Mouse (Mus musculus) brain, embryonic 14.5 days (tissue): ENCODE data around the gene Zfp266.
A peak's percentile ranks its signal among the peaks of the same experiment; 100 is the strongest.

Experiments
- CTCF ChIP-seq: fragments of 200-500 bp; IDR thresholded peaks from 2 replicates; pipeline ENCODE4 v1.5.1; 2012; ENCODE audit warnings: inconsistent platforms, mild to moderate bottlenecking, moderate library complexity, borderline replicate concordance; ENCODE audit not compliant: insufficient read depth, insufficient read length; ENCODE audit errors: extremely low read depth
- POLR2A ChIP-seq: fragments of 200-500 bp; IDR thresholded peaks from 2 replicates; pipeline ENCODE4 v1.6.1; 2012; ENCODE audit warnings: mild to moderate bottlenecking, inconsistent platforms, borderline replicate concordance; ENCODE audit not compliant: poor library complexity, insufficient read depth, insufficient read length, severe bottlenecking; ENCODE audit errors: extremely low read depth

GRCm38 (mm10) chr9:20492527-20493233 lies 28.5 kb downstream of the Zfp266 start, which contains the start of gene Zfp426:
- TF ChIP-seq CTCF (no peak), POLR2A (peak; percentile 48; the same call in 1 of the 2 replicates)
